Mouse (Mus musculus) layer of hippocampus, postnatal 10 days (tissue): ENCODE data around the gene Atp2a1. TPM values are rescaled to one million over a fixed set of nuclear protein-coding genes. Genes with fewer than 3 reads are reported as not detected.
A peak's percentile ranks its signal among the peaks of the same experiment; 100 is the strongest.
"Not testable (repeated sequence)": the region's sequence is repeated elsewhere in the genome, so short reads cannot be mapped to it uniquely, and the experiment has no call there.

Experiments
- DNase-seq, 2 experiments: peaks; one replicate each; pipeline ENCODE4 v3.0.0; 2021; ENCODE audit warnings: low spot score in 2 of 2
- total RNA-seq, 2 experiments: library from RNA; stranded (reverse); gene quantifications; 2 replicates each; pipeline ENCODE4 v1.2.3; 2021

The Atp2a1 gene
- total RNA-seq, 2 experiments from 2014 or later = 0.09 to 0.58 TPM

- no peak for DNase-seq
These were observed 45.9 kb downstream of the Atp2a1 start for GRCm38 (mm10) chr7:126417045-126417444.

- DNase-seq = no peak
These were observed 46.3 kb downstream of the Atp2a1 start for GRCm38 (mm10) chr7:126416615-126417014.

GRCm38 (mm10) chr7:126414725-126415124, 48.2 kb downstream of the Atp2a1 start, which contains the start of gene Cd19:
Cd19 (minus strand) TSS chr7:126414889.
- no peak for DNase-seq

- DNase-seq = no peak
These were observed 51.8 kb downstream of the Atp2a1 start for GRCm38 (mm10) chr7:126411061-126411460.

GRCm38 (mm10) chr7:126408686-126409085, 54.2 kb downstream of the Atp2a1 start:
- no peak for DNase-seq

- DNase-seq = not testable (repeated sequence)
These were observed 60.4 kb downstream of the Atp2a1 start for GRCm38 (mm10) chr7:126402518-126402917.

- peak; percentile 83 to 85 for DNase-seq
These were observed 63.4 kb downstream of the Atp2a1 start for GRCm38 (mm10) chr7:126399548-126399947.

GRCm38 (mm10) chr7:126397822-126398221, 65.1 kb downstream of the Atp2a1 start:
- no peak for DNase-seq

- no peak for DNase-seq
These were observed 65.7 kb downstream of the Atp2a1 start for GRCm38 (mm10) chr7:126397221-126397620.

GRCm38 (mm10) chr7:126396298-126397119, 66.4 kb downstream of the Atp2a1 start, which contains the start of gene Nfatc2ip:
Nfatc2ip (minus strand) TSS chr7:126396737.
- peak; percentile 97 to 98 for DNase-seq

Other genes with a start within 250 kb of the Atp2a1 start
- 100 to 1,000 TPM; 190 to 192 TPM for gene Sbk1, start 190.5 kb downstream of the Atp2a1 start, total RNA-seq
- 1 to 10 TPM in 1 of 2 experiments, under 1 TPM in 1; 0.73 to 1.8 TPM for gene Lat, start 93.5 kb downstream of the Atp2a1 start, total RNA-seq
- gene Spns1, start 85.7 kb downstream of the Atp2a1 start, total RNA-seq = 10 to 100 TPM; 78.8 to 91.0 TPM
- 10 to 100 TPM in 1 of 2 experiments, 1 to 10 TPM in 1; 9.3 to 10.8 TPM for gene Nfatc2ip, start 66.4 kb downstream of the Atp2a1 start, total RNA-seq
- under 1 TPM in 1 of 2 experiments, not detected in 1; 0.25 TPM for gene Cd19, start 48.2 kb downstream of the Atp2a1 start, total RNA-seq
- 10 to 100 TPM; 10.8 to 13.1 TPM for gene Rabep2, start 34.3 kb downstream of the Atp2a1 start, total RNA-seq
- gene Sh2b1, start 12.3 kb upstream of the Atp2a1 start, total RNA-seq = 10 to 100 TPM; 68.1 to 69.6 TPM
- gene Tufm, start 24.3 kb upstream of the Atp2a1 start, total RNA-seq = 100 to 1,000 TPM in 1 of 2 experiments, 10 to 100 TPM in 1; 88.2 to 106 TPM
- 100 to 1,000 TPM; 118 to 123 TPM for gene Atxn2l, start 40.3 kb upstream of the Atp2a1 start, total RNA-seq
- 100 to 1,000 TPM; 199 to 200 TPM for gene Eif3c, start 103.3 kb upstream of the Atp2a1 start, total RNA-seq
- under 1 TPM; 0.43 to 0.51 TPM for gene Apobr, start 121.8 kb upstream of the Atp2a1 start, total RNA-seq
- gene Cln3, start 122.7 kb upstream of the Atp2a1 start, total RNA-seq = 10 to 100 TPM; 20.8 to 23.2 TPM
- gene Il27, start 131.8 kb upstream of the Atp2a1 start, total RNA-seq = not detected
- gene Nupr1, start 167.8 kb upstream of the Atp2a1 start, total RNA-seq = 1 to 10 TPM; 2.9 to 5.5 TPM
- gene Sgf29, start 186.2 kb upstream of the Atp2a1 start, total RNA-seq = 10 to 100 TPM; 27.1 to 36.3 TPM
- 1 to 10 TPM; 3.8 to 5.3 TPM for gene Sult1a1, start 213.3 kb upstream of the Atp2a1 start, total RNA-seq
- gene Bola2, start 232.3 kb upstream of the Atp2a1 start, total RNA-seq = 100 to 1,000 TPM; 114 to 137 TPM
- gene Slx1b, start 232.7 kb upstream of the Atp2a1 start, total RNA-seq = 10 to 100 TPM; 20.1 to 21.5 TPM
- gene Coro1a, start 244.7 kb upstream of the Atp2a1 start, total RNA-seq = 100 to 1,000 TPM; 145 to 151 TPM